Mouse (Mus musculus): ENCODE results near the gene Vps41. TPM values are rescaled to one million over a fixed set of nuclear protein-coding genes. Genes with fewer than 3 reads are reported as not detected.

Gene Vps41
- polyA plus RNA-seq, 2 experiments, result 9.6 to 22.9 TPM

GRCm38 (mm10) chr13:18830486-18830885, 113.4 kb downstream of the Vps41 start:
- Histone ChIP-seq H3K4me1 (replicated peaks; ENCODE audit: control insufficient read depth in 2 of 2, insufficient read depth in 2 of 2, low read length in 1 of 2) (peaks cover 3 to 13% of the 10 kb centered on the region in 2 experiments; a peak in 3 of 4 replicates), H3K27ac (no peak overlapping the region), H3K4me2 (ENCODE audit: low read depth) (no peak overlapping the region), H3K27me3 (ENCODE audit: control insufficient read depth, insufficient read depth, low read length) (no peaks in the 10 kb centered on the region), H3K9me3 (ENCODE audit: control insufficient read depth, low read length) (no peaks in the 10 kb centered on the region), H3K4me3 (ENCODE audit: insufficient read depth in 1 of 2, low read depth in 2 of 2, low read length in 2 of 2) (no peak overlapping the region), H3K9ac (replicated peaks) (no peak overlapping the region), H3K36me3 (replicated peaks; ENCODE audit: control insufficient read depth, insufficient read depth, low read depth) (peaks cover 3% of the 10 kb centered on the region; the same call in 1 of the 2 replicates)
- 76% methylated on average over 3 of the region's 3 CpGs for WGBS (ENCODE audit: insufficient replicate concordance)
- DNase-seq (ENCODE audit: low read depth in 3 of 3, low spot score in 3 of 3) (no peak), ATAC-seq (ENCODE audit: insufficient read depth) (no peak)
- no peak for TF ChIP-seq CTCF (IDR thresholded peaks at IDR 0.05; ENCODE audit: low read depth)
- TF ChIP-seq EP300 (IDR thresholded peaks at IDR 0.05; ENCODE audit: low read depth), result no peak

DNA sequence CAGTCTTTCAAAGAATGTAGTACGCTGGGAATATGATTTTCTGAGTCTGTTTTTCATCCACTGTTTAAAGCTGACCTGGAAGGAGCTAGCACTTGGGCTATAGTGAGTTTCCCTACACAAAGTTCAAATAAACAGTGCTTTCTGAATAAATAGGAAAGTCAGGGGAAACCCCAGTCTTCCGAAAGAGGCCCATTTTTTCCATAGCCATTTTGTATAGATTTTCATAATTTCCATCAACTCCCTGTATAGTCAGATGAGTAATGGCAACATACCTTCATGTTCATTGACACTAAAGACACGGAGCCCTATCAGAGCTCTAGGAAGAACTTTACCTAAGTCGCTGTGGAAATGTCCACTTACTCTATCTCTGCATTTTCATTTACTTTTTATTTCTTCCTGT, 122.1 kb downstream of the Vps41 start:
- DNase-seq (ENCODE audit: low read depth in 3 of 3, low spot score in 3 of 3) (no peak), ATAC-seq (ENCODE audit: insufficient read depth) (no peak)
- 76% methylated on average over 4 of the region's 4 CpGs for WGBS (ENCODE audit: insufficient replicate concordance)
- Histone ChIP-seq H3K27ac (no peak overlapping the region), H3K4me1 (replicated peaks; ENCODE audit: control insufficient read depth in 2 of 2, insufficient read depth in 2 of 2, low read length in 1 of 2) (no peaks in the 10 kb centered on the region), H3K9me3 (ENCODE audit: control insufficient read depth, low read length) (no peaks in the 10 kb centered on the region), H3K4me2 (ENCODE audit: low read depth) (no peak overlapping the region), H3K27me3 (ENCODE audit: control insufficient read depth, insufficient read depth, low read length) (no peaks in the 10 kb centered on the region), H3K36me3 (replicated peaks; ENCODE audit: control insufficient read depth, insufficient read depth, low read depth) (no peaks in the 10 kb centered on the region), H3K4me3 (ENCODE audit: insufficient read depth in 1 of 2, low read depth in 2 of 2, low read length in 2 of 2) (no peak overlapping the region), H3K9ac (replicated peaks) (no peak overlapping the region)
- no peak for TF ChIP-seq EP300 (IDR thresholded peaks at IDR 0.05; ENCODE audit: low read depth)
- no peak for TF ChIP-seq CTCF (IDR thresholded peaks at IDR 0.05; ENCODE audit: low read depth)

DNA sequence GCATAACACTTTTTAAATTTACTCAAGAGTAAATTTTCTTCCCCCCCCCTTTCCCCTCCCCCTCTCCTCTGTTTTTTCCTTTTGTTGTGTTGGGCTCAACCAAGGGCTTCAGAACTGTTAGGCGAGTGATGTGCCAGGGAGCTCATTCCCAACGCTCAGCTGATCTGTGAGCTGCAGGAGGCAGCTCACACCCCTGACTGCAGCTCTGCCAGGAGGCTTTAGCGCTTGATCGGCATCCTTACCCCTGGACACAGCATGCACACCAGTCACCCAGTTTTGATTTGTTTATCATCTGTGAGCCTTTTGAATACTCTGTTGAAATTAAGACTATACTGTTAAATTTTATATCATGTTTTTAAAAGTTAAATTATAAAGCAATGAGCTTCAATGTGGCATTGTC, 123.3 kb downstream of the Vps41 start:
- TF ChIP-seq CTCF (IDR thresholded peaks at IDR 0.05; ENCODE audit: low read depth), result no peak
- no peak for TF ChIP-seq EP300 (IDR thresholded peaks at IDR 0.05; ENCODE audit: low read depth)
- H3K4me1 ChIP-seq (replicated peaks; ENCODE audit: control insufficient read depth in 2 of 2, insufficient read depth in 2 of 2, low read length in 1 of 2), result no peaks in the 10 kb centered on the region
- 73% methylated on average over 4 of the region's 4 CpGs for WGBS (ENCODE audit: insufficient replicate concordance)
- no peak overlapping the region for H3K9ac ChIP-seq (replicated peaks)
- no peak overlapping the region for H3K4me3 ChIP-seq (ENCODE audit: insufficient read depth in 1 of 2, low read depth in 2 of 2, low read length in 2 of 2)
- H3K27ac ChIP-seq, result no peak overlapping the region
- H3K36me3 ChIP-seq (replicated peaks; ENCODE audit: control insufficient read depth, insufficient read depth, low read depth), result no peaks in the 10 kb centered on the region
- DNase-seq (ENCODE audit: low read depth in 3 of 3, low spot score in 3 of 3) (no peak), ATAC-seq (ENCODE audit: insufficient read depth) (no peak)
- H3K27me3 ChIP-seq (ENCODE audit: control insufficient read depth, insufficient read depth, low read length), result no peaks in the 10 kb centered on the region
- no peak overlapping the region for H3K4me2 ChIP-seq (ENCODE audit: low read depth)
- no peaks in the 10 kb centered on the region for H3K9me3 ChIP-seq (ENCODE audit: control insufficient read depth, low read length)

DNA sequence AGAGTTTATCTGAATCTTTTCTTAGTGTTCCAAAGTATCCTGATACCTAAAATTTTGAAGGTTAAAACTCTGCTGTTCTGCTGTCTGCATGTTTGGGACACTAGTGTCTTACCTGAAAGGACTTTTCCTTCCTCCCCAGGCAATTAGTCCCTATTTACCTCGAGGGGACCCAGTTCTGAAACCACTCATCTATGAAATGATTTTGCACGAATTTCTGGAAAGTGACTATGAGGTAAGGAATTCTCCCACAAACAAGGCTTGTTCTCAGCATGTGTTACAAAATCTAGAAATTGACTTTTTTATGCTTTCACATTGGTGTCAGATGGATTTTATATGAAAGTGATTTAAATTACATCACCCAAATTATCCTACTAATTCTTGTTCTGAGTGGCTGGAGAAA, 123.9 kb downstream of the Vps41 start:
- no peak for ATAC-seq (ENCODE audit: insufficient read depth)
- H3K4me2 ChIP-seq (ENCODE audit: low read depth), result no peak overlapping the region

GRCm38 (mm10) chr13:18841752-18842282, 124.7 kb downstream of the Vps41 start:
- Histone ChIP-seq H3K4me3 (ENCODE audit: insufficient read depth in 1 of 2, low read depth in 2 of 2, low read length in 2 of 2) (no peak overlapping the region), H3K27me3 (ENCODE audit: control insufficient read depth, insufficient read depth, low read length) (no peaks in the 10 kb centered on the region), H3K36me3 (replicated peaks; ENCODE audit: control insufficient read depth, insufficient read depth, low read depth) (no peaks in the 10 kb centered on the region), H3K27ac (no peak overlapping the region), H3K4me1 (replicated peaks; ENCODE audit: control insufficient read depth in 2 of 2, insufficient read depth in 2 of 2, low read length in 1 of 2) (no peaks in the 10 kb centered on the region), H3K9ac (replicated peaks) (no peak overlapping the region), H3K4me2 (ENCODE audit: low read depth) (no peak overlapping the region), H3K9me3 (ENCODE audit: control insufficient read depth, low read length) (no peaks in the 10 kb centered on the region)
- TF ChIP-seq EP300 (IDR thresholded peaks at IDR 0.05; ENCODE audit: low read depth), result no peak
- TF ChIP-seq CTCF (IDR thresholded peaks at IDR 0.05; ENCODE audit: low read depth), result no peak
- DNase-seq (ENCODE audit: low read depth in 3 of 3, low spot score in 3 of 3) (no peak), ATAC-seq (ENCODE audit: insufficient read depth) (no peak)
- 81% methylated on average over 6 of the region's 6 CpGs for WGBS (ENCODE audit: insufficient replicate concordance)

More for the DNA sequence above, 123.9 kb downstream of the Vps41 start:
- DNase-seq (ENCODE audit: low read depth in 3 of 3, low spot score in 3 of 3), result no peak
- Histone ChIP-seq H3K36me3 (replicated peaks; ENCODE audit: control insufficient read depth, insufficient read depth, low read depth) (no peaks in the 10 kb centered on the region), H3K4me3 (ENCODE audit: insufficient read depth in 1 of 2, low read depth in 2 of 2, low read length in 2 of 2) (no peak overlapping the region), H3K9me3 (ENCODE audit: control insufficient read depth, low read length) (no peaks in the 10 kb centered on the region), H3K27me3 (ENCODE audit: control insufficient read depth, insufficient read depth, low read length) (no peaks in the 10 kb centered on the region), H3K4me1 (replicated peaks; ENCODE audit: control insufficient read depth in 2 of 2, insufficient read depth in 2 of 2, low read length in 1 of 2) (no peaks in the 10 kb centered on the region), H3K27ac (no peak overlapping the region), H3K9ac (replicated peaks) (no peak overlapping the region)
- WGBS (ENCODE audit: insufficient replicate concordance), result 57% methylated on average over 2 of the region's 2 CpGs
- TF ChIP-seq EP300 (IDR thresholded peaks at IDR 0.05; ENCODE audit: low read depth) (no peak), CTCF (IDR thresholded peaks at IDR 0.05; ENCODE audit: low read depth) (no peak)

Measured in liver, embryonic 14.5 days (tissue).